Mouse (Mus musculus): Measurements from ENCODE around the gene Ccl20. TPM values are rescaled to one million over a fixed set of nuclear protein-coding genes. Genes with fewer than 3 reads are reported as not detected.

Gene Ccl20
- polyA plus RNA-seq, 1 experiment from 2014 or later, result 7.6 TPM

DNA sequence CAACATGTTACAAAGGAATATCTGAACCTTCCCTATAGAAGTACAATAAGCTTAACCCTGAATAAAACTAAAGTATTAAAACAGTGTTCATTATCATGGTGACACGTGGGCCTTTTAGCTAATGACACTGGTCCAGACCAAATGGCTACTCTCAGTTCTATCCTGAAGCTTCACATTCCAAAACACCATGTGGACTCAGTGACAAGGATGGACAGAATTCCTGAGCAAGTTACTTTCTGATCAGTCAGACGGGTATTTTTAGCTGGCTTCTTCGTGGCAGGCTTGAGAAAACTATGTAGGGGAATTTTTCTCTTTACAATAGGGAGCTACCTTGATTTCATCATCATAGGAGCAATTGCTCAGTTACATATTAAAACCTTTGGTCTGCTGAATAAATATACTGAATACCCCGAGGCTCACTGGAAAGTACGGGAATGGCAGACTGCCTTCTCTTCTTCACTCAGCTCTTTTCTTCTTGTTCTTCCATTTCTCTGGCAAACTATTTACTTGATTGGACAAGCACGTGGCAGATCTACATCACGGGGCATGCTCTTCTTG is 16.9 kb upstream of the Ccl20 start:
- Histone ChIP-seq H3K4me2 (ENCODE audit: low read depth, low read length) (no peak overlapping the region), H3K36me3 (ENCODE audit: control insufficient read depth, insufficient read depth, low read length) (no peaks in the 10 kb centered on the region), H3K9me3 (replicated peaks; ENCODE audit: control insufficient read depth, low read length) (no peaks in the 10 kb centered on the region), H3K4me3 (replicated peaks; ENCODE audit: low read length) (no peak overlapping the region), H3K27me3 (ENCODE audit: control insufficient read depth, insufficient read depth, low read length) (no peaks in the 10 kb centered on the region), H3K27ac (ENCODE audit: low read length) (no peak overlapping the region), H3K9ac (ENCODE audit: low read length) (no peak overlapping the region), H3K4me1 (ENCODE audit: control insufficient read depth, insufficient read depth, low read length) (no peaks in the 10 kb centered on the region)
- 71% methylated on average over 7 of the region's 7 CpGs for WGBS
- ATAC-seq (ENCODE audit: insufficient read depth, low FRiP score), result no peak

- H3K27me3 ChIP-seq (ENCODE audit: control insufficient read depth, insufficient read depth, low read length), result no peaks in the 10 kb centered on the region
- no peak overlapping the region for H3K27ac ChIP-seq (ENCODE audit: low read length)
- 27% methylated on average over 3 of the region's 3 CpGs for WGBS
- ATAC-seq (ENCODE audit: insufficient read depth, low FRiP score), result no peak
- H3K4me3 ChIP-seq (replicated peaks; ENCODE audit: low read length), result no peak overlapping the region
- H3K4me2 ChIP-seq (ENCODE audit: low read depth, low read length), result no peak overlapping the region
- no peaks in the 10 kb centered on the region for H3K4me1 ChIP-seq (ENCODE audit: control insufficient read depth, insufficient read depth, low read length)
- no peaks in the 10 kb centered on the region for H3K36me3 ChIP-seq (ENCODE audit: control insufficient read depth, insufficient read depth, low read length)
- H3K9ac ChIP-seq (ENCODE audit: low read length), result no peak overlapping the region
- no peaks in the 10 kb centered on the region for H3K9me3 ChIP-seq (replicated peaks; ENCODE audit: control insufficient read depth, low read length)
Observed at GRCm38 (mm10) chr1:83101891-83102290, 14.7 kb upstream of the Ccl20 start.

DNA sequence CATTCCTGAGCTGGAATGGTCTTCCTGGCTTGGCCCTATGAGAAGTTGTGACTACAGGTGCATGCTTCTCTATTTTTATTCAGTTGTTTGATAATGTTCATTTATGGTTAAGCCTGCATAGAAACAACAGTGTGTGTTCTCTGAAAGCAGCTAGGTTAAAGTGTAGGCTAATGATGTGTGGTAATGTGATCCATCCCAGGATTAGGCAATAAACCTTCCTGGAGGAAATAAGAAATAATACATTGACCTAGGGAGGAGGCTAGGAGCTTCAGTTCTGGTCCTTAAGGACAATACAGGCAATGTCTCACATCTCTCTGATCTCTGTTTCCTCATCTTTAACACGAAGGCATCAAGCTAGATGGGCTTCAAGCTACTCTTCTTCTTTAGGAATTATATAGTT is 11.1 kb upstream of the Ccl20 start:
- 65% methylated on average over 1 of the region's 1 CpGs for WGBS
- H3K9me3 ChIP-seq (replicated peaks; ENCODE audit: control insufficient read depth, low read length), result no peaks in the 10 kb centered on the region
- ATAC-seq (ENCODE audit: insufficient read depth, low FRiP score), result no peak
- no peaks in the 10 kb centered on the region for H3K36me3 ChIP-seq (ENCODE audit: control insufficient read depth, insufficient read depth, low read length)
- no peaks in the 10 kb centered on the region for H3K27me3 ChIP-seq (ENCODE audit: control insufficient read depth, insufficient read depth, low read length)
- no peaks in the 10 kb centered on the region for H3K4me1 ChIP-seq (ENCODE audit: control insufficient read depth, insufficient read depth, low read length)
- no peak overlapping the region for H3K27ac ChIP-seq (ENCODE audit: low read length)
- no peak overlapping the region for H3K4me2 ChIP-seq (ENCODE audit: low read depth, low read length)
- no peak overlapping the region for H3K4me3 ChIP-seq (replicated peaks; ENCODE audit: low read length)
- no peak overlapping the region for H3K9ac ChIP-seq (ENCODE audit: low read length)

DNA sequence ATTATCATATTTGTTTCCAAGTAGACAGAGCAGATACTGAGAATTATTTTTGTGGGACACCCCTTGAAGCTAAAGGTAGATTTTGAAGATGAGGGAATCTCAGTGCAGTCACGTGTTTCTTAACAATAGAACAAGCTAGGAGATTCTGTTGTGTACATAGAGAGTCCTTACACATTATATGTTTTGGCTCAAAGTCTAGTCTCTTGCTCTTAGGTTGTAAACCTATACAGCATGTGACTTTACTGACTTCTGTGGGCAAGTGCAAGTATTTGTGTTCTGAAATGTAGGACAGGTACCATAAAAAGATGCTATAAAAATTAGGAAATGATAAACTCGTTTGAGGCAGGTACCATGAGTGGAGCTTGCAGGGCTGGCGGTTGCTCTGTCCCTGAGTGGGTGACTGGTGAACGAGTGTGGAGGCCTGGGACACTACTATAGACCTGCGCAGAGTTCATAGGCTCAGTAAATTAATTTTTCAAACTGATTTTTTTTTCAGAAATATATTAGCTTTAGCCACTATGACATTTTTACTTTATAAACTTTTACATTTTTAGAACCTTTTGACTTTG is 9.1 kb upstream of the Ccl20 start:
- H3K4me3 ChIP-seq (replicated peaks; ENCODE audit: low read length), result no peak overlapping the region
- no peaks in the 10 kb centered on the region for H3K27me3 ChIP-seq (ENCODE audit: control insufficient read depth, insufficient read depth, low read length)
- H3K4me1 ChIP-seq (ENCODE audit: control insufficient read depth, insufficient read depth, low read length), result no peaks in the 10 kb centered on the region
- no peaks in the 10 kb centered on the region for H3K36me3 ChIP-seq (ENCODE audit: control insufficient read depth, insufficient read depth, low read length)
- H3K9ac ChIP-seq (ENCODE audit: low read length), result no peak overlapping the region
- H3K9me3 ChIP-seq (replicated peaks; ENCODE audit: control insufficient read depth, low read length), result no peaks in the 10 kb centered on the region
- no peak overlapping the region for H3K27ac ChIP-seq (ENCODE audit: low read length)
- ATAC-seq (ENCODE audit: insufficient read depth, low FRiP score), result no peak
- no peak overlapping the region for H3K4me2 ChIP-seq (ENCODE audit: low read depth, low read length)
- WGBS, result 78% methylated on average over 5 of the region's 5 CpGs

DNA sequence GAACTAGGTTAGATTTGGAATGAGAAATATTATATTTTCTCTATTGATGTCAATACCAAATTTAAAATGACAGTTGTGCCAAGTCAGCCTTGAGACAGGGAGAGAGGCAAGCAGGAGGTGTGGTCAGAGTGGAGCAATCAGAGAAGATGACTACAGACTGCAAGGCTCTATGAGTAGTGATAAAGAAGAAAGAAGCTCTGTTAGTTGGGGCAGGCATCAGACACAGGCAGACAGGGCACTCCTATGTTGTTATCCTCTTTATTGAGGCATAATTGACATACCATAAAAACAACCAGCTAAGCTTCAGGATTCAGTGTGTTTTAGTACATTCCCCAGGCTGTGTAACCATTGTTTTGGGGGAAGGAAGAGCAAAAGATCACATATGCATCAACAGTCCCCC is 5.6 kb upstream of the Ccl20 start:
- Histone ChIP-seq H3K4me2 (ENCODE audit: low read depth, low read length) (no peak overlapping the region), H3K36me3 (ENCODE audit: control insufficient read depth, insufficient read depth, low read length) (no peaks in the 10 kb centered on the region), H3K9me3 (replicated peaks; ENCODE audit: control insufficient read depth, low read length) (no peaks in the 10 kb centered on the region), H3K27ac (ENCODE audit: low read length) (no peak overlapping the region), H3K9ac (ENCODE audit: low read length) (no peak overlapping the region), H3K4me1 (ENCODE audit: control insufficient read depth, insufficient read depth, low read length) (no peaks in the 10 kb centered on the region), H3K4me3 (replicated peaks; ENCODE audit: low read length) (no peak overlapping the region), H3K27me3 (ENCODE audit: control insufficient read depth, insufficient read depth, low read length) (no peaks in the 10 kb centered on the region)
- ATAC-seq (ENCODE audit: insufficient read depth, low FRiP score), result no peak

GRCm38 (mm10) chr1:83111726-83112125 is 4.8 kb upstream of the Ccl20 start:
- Histone ChIP-seq H3K4me2 (ENCODE audit: low read depth, low read length) (no peak overlapping the region), H3K27ac (ENCODE audit: low read length) (no peak overlapping the region), H3K9me3 (replicated peaks; ENCODE audit: control insufficient read depth, low read length) (no peaks in the 10 kb centered on the region), H3K4me3 (replicated peaks; ENCODE audit: low read length) (no peak overlapping the region), H3K27me3 (ENCODE audit: control insufficient read depth, insufficient read depth, low read length) (no peaks in the 10 kb centered on the region), H3K9ac (ENCODE audit: low read length) (no peak overlapping the region), H3K36me3 (ENCODE audit: control insufficient read depth, insufficient read depth, low read length) (no peaks in the 10 kb centered on the region), H3K4me1 (ENCODE audit: control insufficient read depth, insufficient read depth, low read length) (0 out of 2 replicates have a peak, but pooled peaks cover 3% of the 10 kb centered on the region)
- ATAC-seq (ENCODE audit: insufficient read depth, low FRiP score), result no peak
- WGBS, result 69% methylated on average over 5 of the region's 5 CpGs

DNA sequence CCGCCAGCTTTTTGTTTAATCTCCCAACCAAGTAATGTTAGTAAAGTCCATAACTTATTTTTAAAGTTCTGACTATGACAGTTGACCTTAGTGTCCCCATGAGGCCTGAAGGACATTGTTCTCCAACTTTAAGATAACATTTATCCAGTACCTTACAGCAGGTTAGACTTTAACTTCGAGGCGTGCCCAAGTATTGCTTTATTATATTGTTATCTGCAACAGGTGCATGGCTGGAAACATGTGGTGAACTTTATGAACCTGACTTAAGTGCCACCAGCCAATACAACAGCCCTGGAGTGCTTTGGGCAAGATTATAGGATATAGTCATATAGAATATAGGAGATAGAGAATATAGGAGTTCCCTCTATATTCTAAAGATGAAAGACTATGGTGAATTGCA is 651 bp downstream of the Ccl20 start:
- H3K9ac ChIP-seq (ENCODE audit: low read length), result no peak overlapping the region
- no peak overlapping the region for H3K4me2 ChIP-seq (ENCODE audit: low read depth, low read length)
- 0 out of 2 replicates have a peak, but pooled peaks cover 4% of the 10 kb centered on the region for H3K4me1 ChIP-seq (ENCODE audit: control insufficient read depth, insufficient read depth, low read length)
- WGBS, result 76% methylated on average over 3 of the region's 3 CpGs
- H3K36me3 ChIP-seq (ENCODE audit: control insufficient read depth, insufficient read depth, low read length), result no peaks in the 10 kb centered on the region
- no peak overlapping the region for H3K27ac ChIP-seq (ENCODE audit: low read length)
- H3K9me3 ChIP-seq (replicated peaks; ENCODE audit: control insufficient read depth, low read length), result no peaks in the 10 kb centered on the region
- ATAC-seq (ENCODE audit: insufficient read depth, low FRiP score), result peak; percentile 71; the same call in 1 of the 2 replicates
- H3K27me3 ChIP-seq (ENCODE audit: control insufficient read depth, insufficient read depth, low read length), result no peaks in the 10 kb centered on the region
- no peak overlapping the region for H3K4me3 ChIP-seq (replicated peaks; ENCODE audit: low read length)

- no peaks in the 10 kb centered on the region for H3K27me3 ChIP-seq (ENCODE audit: control insufficient read depth, insufficient read depth, low read length)
- H3K9me3 ChIP-seq (replicated peaks; ENCODE audit: control insufficient read depth, low read length), result no peaks in the 10 kb centered on the region
- no peak for ATAC-seq (ENCODE audit: insufficient read depth, low FRiP score)
- 88% methylated on average over 7 of the region's 7 CpGs for WGBS
- no peaks in the 10 kb centered on the region for H3K36me3 ChIP-seq (ENCODE audit: control insufficient read depth, insufficient read depth, low read length)
- no peak overlapping the region for H3K27ac ChIP-seq (ENCODE audit: low read length)
- H3K4me1 ChIP-seq (ENCODE audit: control insufficient read depth, insufficient read depth, low read length), result 0 out of 2 replicates have a peak, but pooled peaks cover 4% of the 10 kb centered on the region
- no peak overlapping the region for H3K4me3 ChIP-seq (replicated peaks; ENCODE audit: low read length)
- no peak overlapping the region for H3K4me2 ChIP-seq (ENCODE audit: low read depth, low read length)
- H3K9ac ChIP-seq (ENCODE audit: low read length), result no peak overlapping the region
Observed at GRCm38 (mm10) chr1:83117661-83118060, 1.1 kb downstream of the Ccl20 start.

DNA sequence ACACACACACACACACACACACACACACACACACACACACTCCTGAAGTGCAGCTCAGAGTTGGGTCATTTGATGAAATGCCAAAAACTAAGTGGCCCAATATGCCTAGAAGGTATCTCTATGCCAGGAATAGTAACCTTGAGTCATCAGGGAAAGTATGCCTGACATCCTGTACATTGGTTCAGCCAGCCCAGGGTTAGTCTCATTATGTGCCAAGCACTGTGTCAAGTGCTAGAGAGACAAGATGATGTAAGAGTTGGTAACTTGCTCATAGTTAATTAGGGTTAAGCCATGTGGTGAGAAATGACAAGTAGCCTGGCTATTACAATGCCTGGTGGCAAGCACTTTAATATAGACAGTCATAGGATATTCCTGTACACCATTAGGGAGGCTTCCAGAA is 3.3 kb downstream of the Ccl20 start:
- no peak for ATAC-seq (ENCODE audit: insufficient read depth, low FRiP score)
- H3K4me2 ChIP-seq (ENCODE audit: low read depth, low read length), result no peak overlapping the region

More for the DNA sequence above, 3.3 kb downstream of the Ccl20 start:
- 0 out of 2 replicates have a peak, but pooled peaks cover 4% of the 10 kb centered on the region for H3K4me1 ChIP-seq (ENCODE audit: control insufficient read depth, insufficient read depth, low read length)
- no peak overlapping the region for H3K9ac ChIP-seq (ENCODE audit: low read length)
- H3K27me3 ChIP-seq (ENCODE audit: control insufficient read depth, insufficient read depth, low read length), result no peaks in the 10 kb centered on the region
- no peak overlapping the region for H3K4me3 ChIP-seq (replicated peaks; ENCODE audit: low read length)
- no peaks in the 10 kb centered on the region for H3K9me3 ChIP-seq (replicated peaks; ENCODE audit: control insufficient read depth, low read length)
- H3K27ac ChIP-seq (ENCODE audit: low read length), result no peak overlapping the region
- no peaks in the 10 kb centered on the region for H3K36me3 ChIP-seq (ENCODE audit: control insufficient read depth, insufficient read depth, low read length)
